Comparison of ENCODE assay signal across 8 mouse cellular contexts in the genomic region with DNA sequence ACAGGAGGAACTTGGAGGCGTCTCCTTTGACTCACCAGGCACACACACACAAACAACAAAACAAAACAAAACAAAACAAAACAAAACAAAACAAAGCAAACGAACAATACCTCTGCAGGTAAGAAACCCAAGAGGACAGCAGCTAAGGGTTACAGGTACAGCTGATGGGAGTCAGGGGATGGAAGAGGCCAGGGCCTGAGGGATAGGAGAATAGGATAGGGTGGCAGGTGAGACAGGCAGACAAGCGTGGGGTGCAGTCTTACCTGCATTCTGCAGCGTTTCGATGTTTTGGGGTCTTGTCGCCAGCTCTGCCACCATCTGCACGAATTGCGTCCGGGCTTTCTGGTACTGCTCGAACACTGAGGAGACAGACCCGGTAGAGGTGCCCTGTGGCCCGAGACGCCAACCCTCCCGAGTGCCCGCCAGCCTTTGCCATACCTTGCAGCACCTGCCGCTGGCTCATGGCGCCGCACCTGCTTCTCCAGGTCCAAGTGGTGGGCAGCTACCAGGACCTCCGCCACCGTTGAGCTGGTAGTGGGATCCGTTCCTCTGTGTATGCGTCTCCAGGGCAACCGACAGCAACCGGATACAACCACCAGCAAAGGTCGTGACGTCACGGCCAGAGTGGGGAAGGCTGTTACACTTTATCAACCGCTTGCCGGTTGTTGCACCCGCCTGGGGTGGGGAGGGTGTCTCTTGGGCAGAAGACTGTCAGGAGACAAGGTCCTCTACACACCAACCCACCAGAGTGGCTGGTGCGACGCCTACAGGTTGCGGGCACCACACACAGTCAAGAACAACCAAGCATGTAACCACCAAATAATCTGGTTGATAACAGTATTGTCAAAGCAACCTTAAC. TPM values are rescaled to one million over a fixed set of nuclear protein-coding genes. Genes with fewer than 3 reads are reported as not detected.
DNase-seq lines count a peak whose midpoint lies in the region; ATAC-seq and TF ChIP-seq lines count a peak whose summit lies in the region.

TSS of gene Spag6l (minus strand) at position 700 of the 859 bp plus-strand sequence.

- peaks cover 3% of the 10 kb centered on the region for H3K27me3 ChIP-seq in erythroblast, embryonic 14.5 days (ENCODE audit: control insufficient read depth)
- H3K27me3 ChIP-seq in hindbrain, embryonic 11.5 days (ENCODE audit: control insufficient read depth, insufficient read depth, low read length), result no peaks in the 10 kb centered on the region
- no peaks in the 10 kb centered on the region for H3K27me3 ChIP-seq in lung, embryonic 14.5 days (ENCODE audit: insufficient read depth, low read length)
- H3K27me3 ChIP-seq in neural tube, embryonic 14.5 days (ENCODE audit: control insufficient read depth, insufficient read depth, low read length), result no peaks in the 10 kb centered on the region

- peak; percentile 93 for ATAC-seq in hindbrain, embryonic 11.5 days (ENCODE audit: low FRiP score)
- peak; percentile 83 for ATAC-seq in lung, embryonic 14.5 days (ENCODE audit: insufficient read depth)
- ATAC-seq in neural tube, embryonic 14.5 days (ENCODE audit: low read depth), result peak; percentile 98

- TF ChIP-seq CTCF in lung, embryonic 14.5 days (IDR thresholded peaks at IDR 0.05; ENCODE audit: low read depth), result peak; percentile 46

- H3K36me3 ChIP-seq in erythroblast, embryonic 14.5 days (ENCODE audit: control insufficient read depth), result no peaks in the 10 kb centered on the region
- no peaks in the 10 kb centered on the region for H3K36me3 ChIP-seq in hindbrain, embryonic 11.5 days (ENCODE audit: control insufficient read depth, insufficient read depth, low read length)
- no peaks in the 10 kb centered on the region for H3K36me3 ChIP-seq in lung, embryonic 14.5 days (ENCODE audit: insufficient read depth)
- H3K36me3 ChIP-seq in neural tube, embryonic 14.5 days (ENCODE audit: control insufficient read depth, insufficient read depth, low read length), result no peaks in the 10 kb centered on the region

- no peak within 1 kb of the TSS for H3K27ac ChIP-seq in hindbrain, embryonic 11.5 days (ENCODE audit: low read depth, low read length)
- H3K27ac ChIP-seq in lung, embryonic 14.5 days (ENCODE audit: low read depth), result no peak within 1 kb of the TSS
- no peak within 1 kb of the TSS for H3K27ac ChIP-seq in neural tube, embryonic 14.5 days (ENCODE audit: low read depth, low read length)

- DNase-seq in B cell, adult 2 months, result peak; percentile 87 to 90
- peak; percentile 8 to 62 for DNase-seq in adrenal gland, adult (ENCODE audit: inconsistent age in 2 of 2, low spot score in 1 of 2)
- peak; percentile 79 for DNase-seq in hindbrain, embryonic 11.5 days (ENCODE audit: low spot score)
- peak; percentile 3 for DNase-seq in layer of hippocampus, adult 9-10 months (ENCODE audit: low spot score)
- peak; percentile 64 for DNase-seq in lung, embryonic 14.5 days
- DNase-seq in testis, postnatal 14 days (ENCODE audit: low spot score), result peak; percentile 43

- 8% methylated on average over 33 of the region's 33 CpGs for WGBS in hindbrain, embryonic 11.5 days
- WGBS in lung, embryonic 14.5 days, result 10% methylated on average over 33 of the region's 33 CpGs
- 10% methylated on average over 33 of the region's 33 CpGs for WGBS in neural tube, embryonic 14.5 days

- peaks cover 14% of the 10 kb centered on the region for H3K4me1 ChIP-seq in erythroblast, embryonic 14.5 days (ENCODE audit: control insufficient read depth)
- H3K4me1 ChIP-seq in hindbrain, embryonic 11.5 days (replicated peaks; ENCODE audit: control insufficient read depth, insufficient read depth, low read length), result no peaks in the 10 kb centered on the region; the same call in 1 of the 2 replicates
- no peaks in the 10 kb centered on the region for H3K4me1 ChIP-seq in lung, embryonic 14.5 days (ENCODE audit: insufficient read depth)
- H3K4me1 ChIP-seq in neural tube, embryonic 14.5 days (ENCODE audit: control insufficient read depth, insufficient read depth, low read length), result no peaks in the 10 kb centered on the region

- peak within 1 kb of the TSS; percentile 68 for H3K4me2 ChIP-seq in hindbrain, embryonic 11.5 days (replicated peaks; ENCODE audit: low read depth, low read length)
- H3K4me2 ChIP-seq in lung, embryonic 14.5 days, result peak within 1 kb of the TSS; percentile 72
- H3K4me2 ChIP-seq in neural tube, embryonic 14.5 days (ENCODE audit: low read depth, low read length), result peak within 1 kb of the TSS; percentile 69

- peak within 1 kb of the TSS; percentile 62 for H3K4me3 ChIP-seq in erythroblast, embryonic 14.5 days (replicated peaks)
- H3K4me3 ChIP-seq in hindbrain, embryonic 11.5 days (ENCODE audit: low read depth, low read length), result peak within 1 kb of the TSS; percentile 44
- peak within 1 kb of the TSS; percentile 34 for H3K4me3 ChIP-seq in lung, embryonic 14.5 days (ENCODE audit: low read depth, low read length)
- H3K4me3 ChIP-seq in neural tube, embryonic 14.5 days (ENCODE audit: low read depth, low read length), result peak within 1 kb of the TSS; percentile 50

- H3K9me3 ChIP-seq in erythroblast, embryonic 14.5 days (ENCODE audit: control insufficient read depth, low read length), result no peaks in the 10 kb centered on the region
- no peaks in the 10 kb centered on the region for H3K9me3 ChIP-seq in hindbrain, embryonic 11.5 days (ENCODE audit: control insufficient read depth, low read length)
- H3K9me3 ChIP-seq in lung, embryonic 14.5 days (ENCODE audit: low read depth, low read length), result no peaks in the 10 kb centered on the region
- no peaks in the 10 kb centered on the region for H3K9me3 ChIP-seq in neural tube, embryonic 14.5 days (ENCODE audit: control insufficient read depth, low read length)

- peak within 1 kb of the TSS; percentile 47; the same call in 1 of the 2 replicates for H3K9ac ChIP-seq in hindbrain, embryonic 11.5 days (ENCODE audit: low read depth, low read length)
- peak within 1 kb of the TSS; percentile 16; the same call in 1 of the 2 replicates for H3K9ac ChIP-seq in lung, embryonic 14.5 days
- peak within 1 kb of the TSS; percentile 54 for H3K9ac ChIP-seq in neural tube, embryonic 14.5 days (replicated peaks; ENCODE audit: low read depth, low read length)

RNA-seq across cellular contexts. Expression of gene Spag6l, which starts in this region (rescaled TPM):
- polyA plus RNA-seq in erythroblast, embryonic 14.5 days (2012), result not detected in 2 replicates
- 7.0 and 7.2 TPM in 2 replicates for polyA plus RNA-seq in hindbrain, embryonic 11.5 days (2014; fragmentation: Nextera tagmentation; extraction: Ambion mirVana)
- polyA plus RNA-seq in lung, embryonic 14.5 days (2014; fragmentation: Nextera tagmentation; extraction: Ambion mirVana), result 0.70 and 0.76 TPM in 2 replicates
- polyA plus RNA-seq in neural tube, embryonic 14.5 days (2014; fragmentation: Nextera tagmentation; extraction: Ambion mirVana), result 14.9 and 20.0 TPM in 2 replicates

Comparison
In these comparisons a context has a peak if more than half of its experiments do, and no peak if none do; other contexts are left out.
1. Peak in DNase-seq, ATAC-seq, H3K4me3 ChIP-seq, H3K9ac ChIP-seq and H3K4me2 ChIP-seq in lung, embryonic 14.5 days; RNA of the gene not detected or under 1 TPM.
2. DNase-seq: peak in every context shown above with its lines; median percentile 88 in B cell, adult 2 months; 79 in hindbrain, embryonic 11.5 days; 64 in lung, embryonic 14.5 days; 43 in testis, postnatal 14 days; 35 in adrenal gland, adult; 3 in layer of hippocampus, adult 9-10 months.